Comparison of ENCODE assay signal across 8 mouse cellular contexts in the genomic region with DNA sequence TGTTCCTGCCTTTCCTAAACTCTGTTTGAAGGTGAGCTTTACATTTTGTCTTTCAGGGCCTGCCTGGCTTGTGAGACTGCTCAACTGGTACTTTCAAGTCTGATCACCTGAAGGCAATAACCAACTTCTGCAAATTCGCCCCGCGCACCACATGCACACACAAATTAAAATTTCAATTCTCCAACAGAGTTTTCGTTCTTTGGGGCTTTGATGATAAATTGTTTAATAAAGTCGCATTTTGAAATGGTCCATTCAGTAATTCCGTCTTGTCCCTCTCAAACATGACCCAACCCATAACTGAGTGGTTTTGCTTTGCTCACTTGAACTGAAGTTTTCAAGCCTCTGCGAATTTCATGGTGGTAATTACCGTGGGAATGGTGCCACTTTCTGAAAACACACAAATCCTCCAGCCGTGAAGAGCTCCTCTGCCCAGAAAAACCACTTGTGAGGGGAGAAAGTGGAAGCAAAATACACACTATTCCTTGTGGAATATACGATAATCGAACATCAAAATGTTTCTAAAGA. TPM values are rescaled to one million over a fixed set of nuclear protein-coding genes. Genes with fewer than 3 reads are reported as not detected.
DNase-seq lines count a peak whose midpoint lies in the region; ATAC-seq and TF ChIP-seq lines count a peak whose summit lies in the region.

No protein-coding gene starts in this region.

- 0 out of 2 replicates have a peak, but pooled peaks cover under 1% of the 10 kb centered on the region for H3K4me1 ChIP-seq in intestine, postnatal 0 days (replicated peaks; ENCODE audit: control insufficient read depth, insufficient read depth, low read length)

- H3ac ChIP-seq in myocyte (ENCODE audit: control insufficient read depth, insufficient read length) = no peak overlapping the region

- H3K4me2 ChIP-seq in intestine, postnatal 0 days (replicated peaks; ENCODE audit: low read depth) = peak overlapping the region; percentile 91
- peak overlapping the region; percentile 99 for H3K4me2 ChIP-seq in myocyte (ENCODE audit: low read depth)

- H3K4me3 ChIP-seq in intestine, postnatal 0 days (ENCODE audit: low read depth, low read length) = peak overlapping the region; percentile 75
- peak overlapping the region; percentile 87 for H3K4me3 ChIP-seq in myocyte

- 30% methylated on average over 11 of the region's 11 CpGs for WGBS in intestine, postnatal 0 days

- no peaks in the 10 kb centered on the region for H3K36me3 ChIP-seq in intestine, postnatal 0 days (ENCODE audit: control insufficient read depth, insufficient read depth)
- no peaks in the 10 kb centered on the region for H3K36me3 ChIP-seq in myocyte (ENCODE audit: control insufficient read depth, insufficient read depth)

- H3K9ac ChIP-seq in intestine, postnatal 0 days (ENCODE audit: low read depth, low read length) = peak overlapping the region; percentile 87

- no peak for TF ChIP-seq CTCF in intestine, postnatal 0 days (IDR thresholded peaks at IDR 0.05; ENCODE audit: low read depth)

- peaks cover 34% of the 10 kb centered on the region for H3K79me2 ChIP-seq in myocyte (ENCODE audit: control insufficient read depth, insufficient read depth)

- no peak for TF ChIP-seq POLR2A in myocyte (IDR thresholded peaks at IDR 0.05; ENCODE audit: insufficient read length, low read depth)

- peak; percentile 8 for DNase-seq in layer of hippocampus, adult 11-12 months (ENCODE audit: low spot score)
- no peak for DNase-seq in layer of hippocampus, adult 18-20 months (ENCODE audit: low spot score in 2 of 2)
- peak; percentile 42 for DNase-seq in embryo, embryonic 9.5 days (ENCODE audit: extremely low spot score)
- DNase-seq in testis, postnatal 14 days (ENCODE audit: low spot score) = no peak
- no peak for DNase-seq in cerebellum, adult 9-10 months
- DNase-seq in gastrocnemius, postnatal 10 days = no peak

- ATAC-seq in intestine, postnatal 0 days = 0 out of 2 replicates have a peak, but pooled peaks have one; percentile 0

- no peaks in the 10 kb centered on the region for H3K27me3 ChIP-seq in intestine, postnatal 0 days (replicated peaks; ENCODE audit: control insufficient read depth, insufficient read depth, low read length)
- H3K27me3 ChIP-seq in myocyte (ENCODE audit: control insufficient read depth, insufficient read depth, insufficient read length) = no peaks in the 10 kb centered on the region

- H3K9me3 ChIP-seq in intestine, postnatal 0 days (ENCODE audit: control insufficient read depth) = no peaks in the 10 kb centered on the region

- peak overlapping the region; percentile 95 for H3K27ac ChIP-seq in intestine, postnatal 0 days (ENCODE audit: low read depth, low read length)

TF ChIP-seq in myocyte, 11 proteins besides CTCF, POLR2A, EP300 and RAD21:
- TF ChIP-seq POLR2AphosphoS2 (IDR thresholded peaks at IDR 0.05; ENCODE audit: insufficient read length, low read depth) (no peak), MYOD1 (IDR thresholded peaks at IDR 0.05; ENCODE audit: control insufficient read depth in 1 of 3, insufficient read length in 2 of 3, low read depth in 2 of 3) (no peak), CEBPB (IDR thresholded peaks at IDR 0.05; ENCODE audit: insufficient read depth, poor library complexity, severe bottlenecking) (no peak)

RNA-seq across cellular contexts. Expression of a gene that starts 0.7 kb away (rescaled TPM):
- total RNA-seq in layer of hippocampus, adult 18-20 months (2021) = 1 to 10 TPM; 1.8 to 3.2 TPM
- polyA plus RNA-seq in intestine, postnatal 0 days (2015; fragmentation: Nextera tagmentation; extraction: Ambion mirVana) = 22.2 and 23.0 TPM in 2 replicates
- polyA plus RNA-seq in myocyte (2012; fragmentation: generic; extraction: Trizol) = 8.5 TPM
- 1 to 10 TPM; 4.0 to 6.4 TPM for total RNA-seq in gastrocnemius, postnatal 10 days (2021)

RNA-seq across cellular contexts. Expression of a gene that starts 50.9 kb away (rescaled TPM):
- total RNA-seq in layer of hippocampus, adult 18-20 months (2021) = 1 to 10 TPM; 7.2 TPM
- 6.8 and 7.4 TPM in 2 replicates for polyA plus RNA-seq in intestine, postnatal 0 days (2015; fragmentation: Nextera tagmentation; extraction: Ambion mirVana)
- 1.8 TPM for polyA plus RNA-seq in myocyte (2012; fragmentation: generic; extraction: Trizol)
- total RNA-seq in gastrocnemius, postnatal 10 days (2021) = 10 to 100 TPM; 14.3 to 17.3 TPM

Comparison
In these comparisons a context has a peak if more than half of its experiments do, and no peak if none do; other contexts are left out.
1. DNase-seq: peak in layer of hippocampus, adult 11-12 months (single experiment) and embryo, embryonic 9.5 days (single experiment); none in layer of hippocampus, adult 18-20 months (0 of 2), testis, postnatal 14 days (single experiment), cerebellum, adult 9-10 months (single experiment) and gastrocnemius, postnatal 10 days (single experiment).